Mouse (Mus musculus) regulatory T cell (primary cell): ENCODE data around the gene Ciao2b.

Experiments
- in situ Hi-C: fragments of 300-600 bp; cut with MboI, MseI; formaldehyde crosslinking; loops from one replicate; pipeline ENCODE4 v1.15.1; 2025; ENCODE audit warnings: high pct_unique_total_duplicates

Ciao2b gene

GRCm38 (mm10) chr8:104591133-104591834 is 50.5 kb downstream of the Ciao2b start, which contains the start of gene Pdp2:
TSS of gene Pdp2 (plus strand) at chr8:104591451.
- in situ Hi-C loops = no loop called here

- in situ Hi-C loops = no loop called here
Observed at GRCm38 (mm10) chr8:104590284-104590683, 51.5 kb downstream of the Ciao2b start.
